Mouse (Mus musculus): ENCODE measurements around the gene Dhcr24.

GRCm38 (mm10) chr4:106622712-106623111, 61.9 kb downstream of the Dhcr24 start:
- TF ChIP-seq CTCF (IDR thresholded peaks at IDR 0.05; ENCODE audit: extremely low read depth, insufficient read length, insufficient replicate concordance, low read depth, low read length): no peak
- TF ChIP-seq POLR2A (IDR thresholded peaks at IDR 0.05; ENCODE audit: low read depth, low read length): no peak

Data from small intestine, adult 2 months (tissue).